Mouse (Mus musculus): ENCODE measurements around the gene Zhx3. TPM values are rescaled to one million over a fixed set of nuclear protein-coding genes. Genes with fewer than 3 reads are reported as not detected.

Zhx3 gene
- 10 to 100 TPM in 1 of 2 experiments, 1 to 10 TPM in 1; 8.3 to 11.5 TPM for polyA plus RNA-seq (2017; shearing (Covaris generic))

DNA sequence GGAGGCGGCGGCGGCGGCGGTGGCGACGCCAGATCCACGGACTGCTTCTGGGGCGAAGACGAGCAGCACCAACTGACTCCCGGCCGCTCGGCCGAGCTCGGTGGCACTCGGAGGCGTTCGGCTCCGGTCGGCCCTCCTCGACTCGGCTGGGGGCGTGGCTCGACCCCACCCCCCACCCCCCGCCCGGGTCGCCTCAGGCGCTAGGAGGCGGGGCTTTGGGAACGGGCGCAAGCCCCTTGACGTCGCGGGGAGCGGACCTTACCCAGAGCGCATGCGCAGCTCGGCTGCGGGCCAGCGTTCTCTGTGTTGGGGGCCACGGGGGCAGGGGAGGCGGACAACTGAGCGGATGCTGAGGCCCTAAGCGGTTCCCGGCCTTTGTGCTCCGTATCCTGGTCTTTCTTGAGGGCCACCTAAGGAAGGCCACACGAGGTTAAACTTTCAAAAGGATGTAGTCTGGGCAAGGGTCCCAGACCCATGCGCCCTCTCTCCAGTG lies at the start of gene Zhx3:
Gene Zhx3, minus strand, starts transcription at position 109 of the 493 bp plus-strand sequence.
- ATAC-seq, result peak; percentile 88

DNA sequence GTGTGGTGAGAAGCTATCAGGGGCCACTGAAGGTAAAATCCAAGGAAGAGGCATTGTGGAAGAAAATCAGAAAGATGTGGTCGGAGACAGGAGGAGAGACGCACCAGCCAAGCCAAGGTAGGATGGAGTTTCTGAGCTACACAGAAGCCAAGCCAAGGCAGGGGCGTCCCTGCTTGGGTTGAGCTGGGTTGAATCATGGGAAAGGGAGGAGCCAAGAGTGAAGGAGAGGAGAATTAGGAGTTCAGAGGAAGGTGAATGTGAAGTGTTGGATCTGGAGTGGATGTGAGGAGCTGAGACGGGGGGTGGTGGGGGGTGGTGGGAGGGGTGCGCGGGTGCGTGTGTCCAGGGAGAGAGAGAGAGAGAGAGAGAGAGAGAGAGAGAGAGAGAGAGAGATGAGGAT lies 48.5 kb upstream of the Zhx3 start:
- ATAC-seq, result no peak

DNA sequence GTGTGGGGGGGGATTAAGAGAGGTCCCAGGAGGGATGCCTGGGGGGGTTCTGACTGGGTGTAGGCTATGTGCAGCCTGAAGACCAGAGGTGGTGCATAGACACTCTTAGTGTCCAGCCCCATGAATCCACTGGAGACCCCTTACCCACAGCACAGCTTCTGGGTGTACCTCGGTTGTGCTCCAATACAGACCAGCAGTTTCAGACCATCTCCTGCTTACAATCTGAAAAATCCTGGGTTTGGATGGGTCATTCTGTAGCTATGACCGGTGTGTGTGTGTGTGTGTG lies 46.1 kb upstream of the Zhx3 start:
- ATAC-seq, result no peak

DNA sequence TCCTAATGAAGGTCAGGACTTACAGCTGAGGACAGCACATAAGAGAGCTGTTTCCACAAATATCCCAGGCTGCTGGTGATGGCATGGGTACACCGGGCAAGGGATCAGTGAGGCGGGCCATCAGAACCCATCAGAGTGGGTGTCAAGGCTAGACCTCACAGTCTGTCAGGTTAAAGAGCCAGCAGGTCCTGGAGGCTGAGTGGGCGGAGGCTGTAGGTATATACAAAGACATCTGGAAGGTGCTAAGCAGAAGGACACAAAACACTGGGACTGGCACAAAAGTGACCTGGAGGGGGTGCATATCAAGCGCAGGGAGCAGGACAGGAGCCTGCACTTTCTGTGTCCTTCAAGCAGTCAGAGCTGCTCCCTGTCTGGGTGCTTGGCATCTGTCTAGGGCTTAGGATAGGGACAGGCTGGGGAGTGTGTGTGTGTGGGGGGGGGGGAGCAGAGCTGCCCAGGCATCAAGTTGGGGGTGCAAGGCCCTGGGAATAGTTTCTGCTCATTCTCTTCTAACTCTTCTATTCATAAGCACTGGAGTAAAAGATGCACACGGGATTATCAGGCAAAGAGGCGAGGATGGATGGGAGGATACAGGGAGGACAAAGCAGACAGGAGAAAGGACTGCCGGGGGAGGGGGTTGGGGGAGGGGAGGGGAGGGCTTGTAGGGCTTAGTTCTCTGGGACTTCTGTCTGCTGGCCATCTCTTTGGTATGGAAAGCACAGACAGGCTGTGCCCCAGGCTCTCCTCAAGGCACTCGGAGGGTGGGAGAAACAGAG lies 45.5 kb upstream of the Zhx3 start:
- ATAC-seq, result no peak

DNA sequence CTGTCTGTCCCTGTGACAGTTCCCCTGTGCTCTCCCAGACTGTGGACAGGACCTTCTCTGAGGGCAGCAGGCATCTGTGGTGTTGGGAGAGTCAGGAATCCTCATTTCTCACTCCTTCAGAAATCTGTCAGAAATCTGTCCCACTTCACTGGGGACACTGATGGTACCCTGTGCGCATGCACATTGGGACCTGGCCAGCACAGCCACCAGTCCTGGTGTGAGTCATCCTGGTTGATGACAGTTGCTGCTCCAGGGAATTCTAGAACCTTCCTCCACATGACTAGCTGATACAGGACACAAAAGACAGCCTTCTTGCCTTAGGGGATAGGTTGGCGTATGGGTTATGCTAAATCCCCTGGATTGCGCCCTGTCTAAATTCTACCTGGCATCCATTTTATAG lies 44.5 kb upstream of the Zhx3 start:
- ATAC-seq, result no peak

DNA sequence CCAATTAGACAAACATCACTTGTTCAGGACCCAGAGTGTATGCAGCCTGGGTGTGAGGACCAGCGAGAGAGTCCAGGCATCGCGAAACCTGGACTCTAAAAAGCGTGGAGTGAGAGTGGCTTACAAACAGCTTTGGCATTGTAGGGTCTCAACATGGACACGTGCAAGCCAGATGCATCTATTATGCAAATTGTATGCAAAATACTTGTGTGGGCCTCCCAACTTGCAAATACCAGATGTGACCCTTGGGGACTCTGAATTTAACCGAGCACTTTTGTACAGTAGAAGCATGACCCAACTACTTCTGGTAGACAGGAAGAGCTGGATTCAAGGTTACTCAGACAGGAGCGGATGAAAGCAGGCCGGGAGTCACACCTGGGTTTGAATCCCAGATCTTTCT lies 43.9 kb upstream of the Zhx3 start:
- ATAC-seq, result no peak

DNA sequence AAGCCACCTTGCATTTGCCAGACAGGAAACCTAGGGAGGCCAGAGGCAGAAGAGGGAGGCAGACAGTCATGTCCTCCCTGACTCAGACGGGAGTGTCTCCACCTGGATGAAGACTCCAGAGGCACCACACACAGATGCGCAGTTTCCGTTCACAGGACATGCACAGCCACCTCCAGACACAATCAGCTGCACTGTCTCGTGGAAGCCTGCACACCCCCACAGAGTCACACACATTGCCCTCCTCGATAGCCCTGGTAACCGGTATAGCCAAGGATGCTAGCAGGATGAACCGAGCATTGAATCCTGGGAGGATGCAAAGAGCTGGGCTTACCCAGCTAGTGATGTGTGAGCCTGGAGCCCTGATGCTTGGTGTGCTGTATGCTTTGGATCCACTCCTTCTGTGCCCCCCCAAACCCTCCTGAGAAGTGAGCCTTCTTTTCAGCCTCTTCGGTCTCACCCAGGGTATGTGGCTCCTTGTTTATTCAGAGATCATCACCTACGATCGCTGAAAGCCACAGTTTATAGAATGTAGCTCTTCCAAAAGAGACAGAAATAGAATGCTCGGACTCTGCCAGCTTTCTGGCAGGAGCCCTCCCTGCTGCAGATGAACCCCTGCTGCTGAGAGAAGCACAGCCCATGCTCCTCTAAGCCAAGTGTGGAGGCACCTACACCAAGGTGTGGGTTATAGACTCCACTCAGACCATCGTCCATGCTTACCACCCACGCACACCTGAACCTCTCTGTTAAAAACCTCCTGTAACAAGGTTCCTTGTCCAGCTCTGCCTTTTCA lies 43.2 kb upstream of the Zhx3 start:
- no peak for ATAC-seq

DNA sequence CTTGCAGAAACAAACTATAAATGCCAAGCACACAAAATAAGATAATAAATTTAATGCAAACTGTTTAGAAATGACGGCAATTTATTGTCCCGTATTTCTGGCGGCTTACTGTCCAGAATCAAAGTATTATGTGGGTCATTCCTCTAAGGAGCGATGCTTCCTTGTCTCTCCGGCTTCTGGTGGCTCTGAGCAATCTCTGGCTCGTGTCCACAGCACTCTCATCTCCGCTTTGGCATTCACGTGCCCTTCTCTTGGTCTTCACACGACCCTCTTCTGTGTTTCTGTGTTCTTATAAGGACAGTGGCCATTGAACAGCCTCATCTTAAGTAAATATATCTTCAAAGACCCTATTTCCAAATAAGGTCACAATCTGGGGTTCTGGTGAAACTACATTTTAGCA lies 41.9 kb upstream of the Zhx3 start:
- no peak for ATAC-seq

DNA sequence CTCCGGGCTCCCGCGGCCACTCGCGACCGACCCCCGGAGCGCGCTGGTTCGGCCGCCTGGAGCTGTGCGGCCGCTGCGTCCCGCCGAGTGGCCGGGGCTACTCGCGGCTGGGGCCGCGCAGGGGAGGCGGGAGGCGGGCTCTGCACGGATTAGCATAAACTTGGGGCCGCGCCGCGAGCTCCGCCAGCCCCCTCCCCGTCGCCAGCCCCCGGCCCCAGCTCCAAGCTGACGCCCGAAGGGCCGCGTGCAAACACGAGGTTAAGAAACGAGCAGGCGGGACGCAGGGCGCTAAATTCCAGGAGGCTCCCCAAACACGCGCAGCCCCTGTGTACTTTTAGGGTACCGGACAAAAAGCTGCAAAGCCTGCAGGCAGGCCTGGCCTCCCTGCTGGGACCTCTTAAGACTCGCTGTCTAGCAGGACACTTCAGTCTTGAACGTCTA lies 39.5 kb upstream of the Zhx3 start, which contains the start of gene Emilin3:
Gene Emilin3, minus strand, starts transcription at position 98 of the 441 bp plus-strand sequence.
- ATAC-seq, result no peak

DNA sequence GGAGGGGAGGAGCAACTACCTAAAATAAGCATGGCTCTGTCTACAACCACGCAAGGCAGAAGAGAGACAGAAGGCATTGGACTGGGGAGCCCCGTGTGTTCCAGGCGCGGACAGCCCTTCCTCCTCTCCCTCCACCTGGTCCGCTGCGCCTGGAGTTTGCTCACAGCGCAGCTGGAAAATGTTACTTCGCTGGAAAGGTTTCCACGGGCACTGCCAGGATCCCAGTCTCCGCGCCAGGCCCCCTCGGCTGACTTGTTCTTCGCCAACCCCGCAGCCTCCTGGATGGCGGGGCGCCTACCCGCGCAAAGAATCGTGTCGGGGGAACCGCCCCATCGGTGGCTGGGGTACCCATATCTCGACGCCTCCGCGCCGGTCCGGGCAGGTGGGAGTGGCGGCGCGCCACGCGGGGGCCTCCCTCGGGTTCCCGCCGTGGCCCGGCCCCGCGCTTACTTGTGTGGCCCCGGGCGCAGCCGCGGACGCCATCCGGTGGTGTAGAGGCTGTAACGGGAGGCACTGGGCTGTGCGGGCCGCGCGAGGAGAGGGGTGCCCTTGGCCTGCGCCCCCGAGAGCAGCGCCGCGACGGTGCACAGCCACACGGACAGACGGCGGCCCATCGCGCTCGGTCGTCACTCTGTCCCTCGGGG lies 38.9 kb upstream of the Zhx3 start:
- ATAC-seq, result no peak

DNA sequence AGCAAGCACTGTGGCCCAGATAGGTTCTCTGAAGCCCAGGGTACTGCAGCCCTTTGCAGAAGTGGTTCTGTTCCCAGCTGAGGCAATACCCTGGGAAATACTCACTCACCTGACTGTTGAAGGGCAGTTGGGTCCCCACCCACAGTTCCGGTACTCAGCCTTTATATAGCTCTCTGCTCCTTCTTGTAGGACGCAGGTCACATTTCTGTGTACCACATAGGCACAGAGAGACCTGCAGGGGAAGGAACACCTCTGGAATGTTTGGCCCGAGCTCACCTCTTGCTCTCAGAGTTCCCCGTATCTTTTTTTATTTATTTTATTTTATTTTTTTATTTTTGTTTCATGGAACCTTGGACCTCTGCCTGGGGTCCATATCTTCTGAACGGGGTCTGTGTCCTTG lies 37.8 kb upstream of the Zhx3 start:
- no peak for ATAC-seq

DNA sequence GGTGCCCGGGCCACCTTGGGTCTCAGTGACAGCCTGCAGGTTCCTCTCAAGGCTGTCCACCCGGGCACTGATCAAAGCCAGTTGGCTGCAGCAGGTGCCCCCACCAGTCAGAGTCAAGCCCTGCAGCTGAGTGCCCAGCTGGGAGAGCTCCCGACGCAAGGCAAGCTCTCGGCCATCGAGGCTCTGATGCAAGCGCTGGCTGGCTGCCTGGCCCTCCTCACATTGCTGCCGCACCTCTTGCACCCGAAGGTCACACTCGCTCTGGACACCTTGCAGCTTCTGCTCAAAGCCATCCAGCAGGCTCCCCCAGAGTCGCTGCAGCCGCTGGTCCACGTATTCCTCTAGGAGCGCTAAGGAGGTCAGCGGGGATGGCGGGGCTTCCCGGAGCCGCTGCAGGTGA lies 35.8 kb upstream of the Zhx3 start:
- no peak for ATAC-seq

DNA sequence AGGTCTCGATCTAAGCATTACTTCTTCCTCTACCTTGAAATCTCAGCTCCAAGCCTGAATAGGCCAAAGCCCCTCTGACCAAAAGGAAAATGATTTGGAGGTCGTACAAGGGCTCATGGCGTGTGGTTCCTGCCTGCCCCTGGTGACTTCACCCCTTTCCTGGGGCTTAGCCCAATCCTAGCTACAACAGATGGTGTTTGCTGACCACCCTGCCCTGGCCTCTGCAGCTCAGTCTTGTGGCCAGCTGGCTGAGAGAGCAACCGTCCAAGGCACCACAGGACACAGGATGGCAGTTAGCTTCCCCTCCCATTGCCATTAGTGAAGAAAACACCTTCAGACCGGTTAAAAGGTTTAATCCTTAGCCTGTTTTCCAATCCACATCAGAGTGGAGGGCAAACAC lies 33.3 kb upstream of the Zhx3 start:
- no peak for ATAC-seq

DNA sequence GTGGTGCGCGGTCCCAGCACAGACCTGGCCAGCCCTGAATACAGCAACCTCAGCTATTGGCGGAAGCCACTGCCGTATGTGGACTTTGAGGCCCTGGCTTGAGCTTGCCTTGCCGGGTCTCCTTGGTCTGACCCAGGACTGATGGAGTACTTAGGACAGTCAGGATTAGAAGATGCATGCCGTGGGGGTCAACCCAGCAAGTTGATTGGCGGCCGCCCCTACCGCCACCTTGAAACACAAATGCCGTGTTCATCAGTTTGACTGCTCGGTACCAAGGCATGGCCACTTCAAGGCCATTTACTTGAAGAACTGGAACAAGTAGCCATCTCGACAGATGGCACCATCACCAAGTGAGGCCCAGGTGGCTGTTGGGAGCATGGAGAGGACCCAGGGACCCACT lies 32.5 kb upstream of the Zhx3 start:
- no peak for ATAC-seq

DNA sequence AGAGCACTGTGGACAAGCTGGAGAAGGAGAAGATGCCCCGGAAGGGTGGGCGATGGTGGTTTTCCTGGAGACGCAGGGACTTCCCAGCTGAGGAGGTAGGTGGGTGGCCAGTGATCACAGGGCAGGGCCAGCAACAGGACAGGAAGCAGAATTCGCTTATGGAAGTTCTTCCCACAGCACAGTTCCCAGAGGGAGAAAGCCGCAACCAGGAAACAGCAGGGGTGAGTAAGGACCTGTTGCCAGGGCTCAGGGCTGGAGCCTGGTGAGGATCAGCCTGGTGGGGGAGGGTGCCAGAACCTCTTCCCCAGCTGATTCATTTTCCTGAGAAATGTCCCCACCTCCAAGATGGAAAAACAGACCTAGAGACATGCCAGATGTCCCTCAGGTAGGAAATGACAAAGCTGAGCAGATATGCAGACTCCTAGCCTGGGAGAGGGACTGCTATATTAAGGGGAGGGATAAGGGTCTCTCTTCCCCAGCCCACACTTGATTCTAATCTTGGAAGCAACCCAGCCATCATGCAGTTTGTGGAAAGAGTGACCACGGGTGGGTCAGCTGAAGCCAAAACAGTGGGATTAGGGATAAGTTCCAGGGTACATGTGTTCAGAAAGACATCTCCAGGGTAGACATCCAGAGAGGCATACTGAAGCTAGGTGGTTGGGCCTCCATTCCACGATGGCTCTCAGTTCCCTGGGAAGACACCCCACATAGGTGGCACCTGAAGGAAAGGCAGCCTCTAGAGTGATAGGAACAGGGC lies 29.0 kb upstream of the Zhx3 start:
- ATAC-seq, result no peak

DNA sequence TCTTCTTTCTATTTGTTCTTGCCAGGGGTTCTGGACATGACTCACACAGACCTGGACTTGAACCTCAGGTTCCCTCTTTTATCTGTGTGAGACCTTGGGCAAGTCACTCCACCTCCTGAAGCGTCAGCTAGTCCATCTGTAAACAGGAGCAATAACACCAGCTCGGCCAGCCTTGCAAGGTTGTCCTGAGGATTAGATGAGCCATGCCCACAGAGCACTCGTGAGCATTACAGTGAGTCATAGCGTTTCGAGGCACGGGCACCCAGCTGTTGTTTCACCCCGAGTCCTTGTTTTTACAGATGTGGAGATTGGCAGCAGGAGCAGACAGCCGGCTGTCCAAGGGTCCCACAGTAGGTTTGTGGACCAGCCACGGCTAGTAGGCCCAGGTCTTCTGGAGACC lies 18.9 kb upstream of the Zhx3 start:
- no peak for ATAC-seq

DNA sequence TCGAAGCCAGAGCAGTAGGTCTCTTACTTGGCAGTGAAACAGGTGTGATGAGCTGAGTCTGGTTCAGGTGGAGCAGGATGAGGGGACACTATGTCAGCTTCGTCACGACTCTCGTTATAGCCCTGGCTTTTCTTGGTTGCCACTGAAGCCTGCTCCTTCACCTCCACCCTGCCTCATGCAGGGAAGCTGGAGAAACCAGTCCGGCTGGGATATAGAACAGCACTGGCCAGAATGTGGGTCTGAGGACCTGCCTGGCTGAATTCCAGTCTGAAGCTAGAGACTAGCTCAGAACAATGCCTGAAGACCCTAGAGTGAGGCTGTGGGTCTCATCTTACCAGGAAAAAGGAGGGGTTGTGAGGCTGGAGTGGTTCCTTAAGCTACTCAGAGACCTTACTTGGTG lies 18.2 kb upstream of the Zhx3 start:
- ATAC-seq, result no peak

DNA sequence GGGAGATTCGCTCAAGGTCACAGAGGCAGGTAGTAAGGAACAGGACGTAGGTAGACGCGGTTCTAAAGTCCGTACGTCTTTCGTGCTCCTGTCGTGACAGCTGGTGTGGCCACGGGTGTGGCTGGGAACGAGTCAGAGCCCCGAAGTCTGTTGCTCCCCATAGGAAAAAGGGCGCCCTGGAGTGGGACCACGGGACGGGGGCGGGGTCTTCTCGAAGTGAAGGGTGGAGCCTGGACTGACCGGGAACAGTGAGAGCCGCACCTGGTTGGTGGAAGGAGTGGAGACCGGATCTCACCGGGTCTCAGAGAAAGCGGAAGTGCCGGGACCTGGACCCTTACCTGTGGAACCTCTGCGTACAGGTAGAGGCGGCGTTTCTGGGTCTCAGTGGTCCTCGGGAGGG lies 15.1 kb upstream of the Zhx3 start:
- peak; percentile 56 for ATAC-seq

DNA sequence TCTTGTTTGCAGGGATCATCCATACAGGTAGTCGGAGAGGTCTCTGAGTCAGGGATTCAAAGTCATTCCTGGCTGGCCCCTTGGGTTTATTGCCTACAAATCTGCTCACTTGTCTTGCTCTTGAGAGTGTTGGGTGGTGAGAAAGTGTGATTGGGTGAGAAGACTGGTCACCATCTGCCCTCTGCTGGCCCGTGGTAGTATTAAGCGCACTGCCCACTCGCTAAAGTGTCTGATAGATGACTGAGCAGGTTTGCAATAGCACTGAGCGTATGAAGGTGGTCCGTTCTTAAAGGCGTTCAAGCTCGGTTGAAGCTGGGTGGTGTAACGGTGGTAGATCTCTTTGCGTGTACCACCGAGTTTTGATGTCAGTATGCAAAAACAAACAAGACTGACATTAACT lies 14.5 kb upstream of the Zhx3 start:
- ATAC-seq, result peak; percentile 94

DNA sequence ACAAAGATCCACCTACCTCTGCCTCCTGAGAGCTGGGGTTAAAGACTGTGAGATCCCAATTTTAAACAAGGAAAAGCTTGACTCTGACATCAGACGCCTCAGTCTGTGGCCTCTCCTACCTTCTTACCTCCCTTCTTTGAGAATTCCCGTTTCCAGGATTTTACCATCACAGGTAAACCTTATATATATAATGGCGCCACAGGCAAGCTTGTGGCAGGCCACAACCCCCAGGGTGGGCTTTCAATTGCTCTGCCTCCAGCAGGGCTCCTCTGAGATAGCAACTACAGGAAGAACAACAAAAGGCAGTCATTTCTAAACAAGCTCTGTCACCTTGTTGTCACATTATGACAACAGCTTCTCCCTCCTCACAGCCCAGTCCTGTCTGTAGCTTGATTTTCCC lies 13.4 kb upstream of the Zhx3 start:
- ATAC-seq, result no peak

DNA sequence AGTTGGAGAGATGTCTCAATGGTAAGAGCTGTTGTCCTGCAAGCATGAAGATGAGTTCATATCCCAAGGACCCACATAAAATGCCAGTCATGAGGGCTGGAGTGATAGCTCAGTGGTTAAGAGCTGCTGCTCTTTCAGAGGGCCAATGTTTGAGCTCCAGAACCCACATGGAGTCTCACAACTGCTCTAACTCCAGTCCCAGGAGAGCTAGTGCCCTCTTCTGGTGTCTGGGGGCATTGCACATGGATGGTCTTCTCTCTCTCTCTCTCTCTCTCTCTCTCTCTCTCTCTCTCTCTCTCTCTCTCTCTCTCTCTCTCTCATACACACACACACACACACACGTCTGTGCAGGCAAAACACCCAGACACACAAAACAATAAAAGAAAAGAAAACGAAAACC lies 12.0 kb upstream of the Zhx3 start:
- no peak for ATAC-seq

DNA sequence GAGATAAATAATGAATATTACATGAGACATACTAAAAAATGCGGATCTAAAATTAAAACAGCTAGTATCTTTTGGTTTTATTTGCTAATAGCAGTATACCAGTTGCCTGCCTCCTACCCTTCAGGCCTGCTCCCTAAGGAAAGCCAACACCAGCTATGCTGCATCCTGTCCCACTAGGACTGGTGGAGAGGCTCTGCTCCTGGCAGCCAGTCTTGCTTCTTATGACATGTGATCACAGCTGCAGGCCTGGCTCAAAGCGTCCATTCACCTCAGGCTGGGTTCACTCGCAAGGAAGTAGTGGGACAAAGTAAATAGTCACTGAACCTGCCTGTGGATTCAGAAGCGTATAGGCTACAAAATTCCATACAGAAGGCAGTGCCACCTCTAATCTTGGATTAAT lies 11.1 kb upstream of the Zhx3 start:
- ATAC-seq, result no peak

DNA sequence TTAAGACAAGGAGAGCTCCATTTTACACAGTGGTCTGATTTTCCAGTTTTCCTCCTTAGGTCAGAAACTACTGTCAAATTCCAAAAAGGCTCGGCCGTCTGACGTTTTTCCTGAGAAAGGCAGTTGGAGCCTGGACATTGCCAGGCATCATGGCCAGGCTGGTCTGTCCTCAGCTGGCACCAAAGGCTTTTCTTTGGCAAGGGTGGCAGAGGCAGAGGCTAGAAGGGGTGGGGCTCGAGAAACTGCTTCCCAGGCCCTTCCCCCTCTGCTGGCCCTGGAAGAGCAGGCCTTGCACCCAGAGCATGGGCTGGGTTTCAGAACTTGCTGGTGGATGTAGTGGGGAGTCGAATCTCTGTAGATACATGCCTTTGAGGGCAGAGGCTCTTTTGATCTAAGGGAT lies 9.6 kb upstream of the Zhx3 start:
- no peak for ATAC-seq

All from CD4-positive, CD25-positive, alpha-beta regulatory T cell, adult 4 months (primary cell).